Mouse (Mus musculus): ENCODE results near the gene Slc5a2. TPM values are rescaled to one million over a fixed set of nuclear protein-coding genes. Genes with fewer than 3 reads are reported as not detected.
A peak's percentile ranks its signal among the peaks of the same experiment; 100 is the strongest.

Slc5a2 gene
- polyA plus RNA-seq, 1 experiment: not detected

DNA sequence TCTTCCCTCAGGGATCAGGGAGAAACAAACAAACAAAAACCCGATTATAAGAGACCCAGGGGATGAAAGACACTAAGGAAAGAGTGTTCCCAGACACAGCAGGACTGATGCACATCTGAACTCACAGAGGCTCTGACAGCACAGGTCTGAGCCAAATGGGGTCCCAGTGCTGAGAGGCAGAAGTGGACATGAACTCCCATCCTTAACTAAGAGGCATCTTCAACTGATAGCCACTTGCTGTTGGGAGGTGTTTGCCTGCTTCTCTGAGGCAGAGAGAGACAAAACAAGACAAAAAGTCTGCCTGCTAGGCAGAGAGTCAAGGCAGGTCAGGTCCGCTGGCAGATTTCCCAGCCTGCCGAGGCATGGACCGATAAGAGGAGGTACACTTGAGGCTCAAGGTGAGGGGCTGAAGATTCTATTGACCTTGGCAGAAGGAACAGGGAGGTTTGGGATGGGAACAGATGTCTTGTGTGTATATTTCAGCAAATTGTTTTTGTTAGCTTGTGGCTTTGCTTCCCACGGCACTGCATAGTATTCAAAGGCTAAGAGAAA, 8.6 kb upstream of the Slc5a2 start:
- Histone ChIP-seq H3K4me3 (no peak overlapping the region), H3K79me2 (ENCODE audit: control insufficient read depth, insufficient read depth) (no peaks in the 10 kb centered on the region), H3K4me2 (ENCODE audit: low read depth) (peak overlapping the region; percentile 25), H3K27me3 (ENCODE audit: control insufficient read depth, insufficient read depth, insufficient read length) (no peaks in the 10 kb centered on the region), H3ac (ENCODE audit: control insufficient read depth, insufficient read length) (no peak overlapping the region), H3K36me3 (ENCODE audit: control insufficient read depth, insufficient read depth) (peaks cover 16% of the 10 kb centered on the region)
- TF ChIP-seq E2F4 (IDR thresholded peaks at IDR 0.05; ENCODE audit: insufficient read depth) (no peak), MYOG (IDR thresholded peaks at IDR 0.05; ENCODE audit: control insufficient read depth in 1 of 3, insufficient read depth in 1 of 3, insufficient read length in 2 of 3, low read depth in 2 of 3) (no peak), POLR2AphosphoS2 (IDR thresholded peaks at IDR 0.05; ENCODE audit: insufficient read length, low read depth) (no peak), MAX (IDR thresholded peaks at IDR 0.05; ENCODE audit: low read depth) (no peak), TCF3 (IDR thresholded peaks at IDR 0.05; ENCODE audit: insufficient read length, low read depth) (no peak), REST (IDR thresholded peaks at IDR 0.05; ENCODE audit: insufficient read depth, insufficient read length) (no peak), MYOD1 (IDR thresholded peaks at IDR 0.05; ENCODE audit: control insufficient read depth in 1 of 3, insufficient read length in 2 of 3, low read depth in 2 of 3) (no peak), USF1 (IDR thresholded peaks at IDR 0.05; ENCODE audit: low read depth) (no peak), POLR2A (IDR thresholded peaks at IDR 0.05; ENCODE audit: insufficient read length, low read depth) (no peak), CEBPB (IDR thresholded peaks at IDR 0.05; ENCODE audit: insufficient read depth, poor library complexity, severe bottlenecking) (no peak), SRF (IDR thresholded peaks at IDR 0.05; ENCODE audit: control insufficient read depth, insufficient read length, low read depth) (no peak), TCF12 (IDR thresholded peaks at IDR 0.05; ENCODE audit: insufficient read depth, poor library complexity, severe bottlenecking) (no peak)

GRCm38 (mm10) chr7:128266056-128266455, 599 bp downstream of the Slc5a2 start:
- no peaks in the 10 kb centered on the region for H3K27me3 ChIP-seq (ENCODE audit: control insufficient read depth, insufficient read depth, insufficient read length)
- no peak overlapping the region for H3ac ChIP-seq (ENCODE audit: control insufficient read depth, insufficient read length)
- TF ChIP-seq CEBPB (IDR thresholded peaks at IDR 0.05; ENCODE audit: insufficient read depth, poor library complexity, severe bottlenecking) (no peak), SRF (IDR thresholded peaks at IDR 0.05; ENCODE audit: control insufficient read depth, insufficient read length, low read depth) (no peak), MYOG (IDR thresholded peaks at IDR 0.05; ENCODE audit: control insufficient read depth in 1 of 3, insufficient read depth in 1 of 3, insufficient read length in 2 of 3, low read depth in 2 of 3) (no peak), TCF3 (IDR thresholded peaks at IDR 0.05; ENCODE audit: insufficient read length, low read depth) (no peak), E2F4 (IDR thresholded peaks at IDR 0.05; ENCODE audit: insufficient read depth) (no peak), USF1 (IDR thresholded peaks at IDR 0.05; ENCODE audit: low read depth) (no peak), MAX (IDR thresholded peaks at IDR 0.05; ENCODE audit: low read depth) (no peak), REST (IDR thresholded peaks at IDR 0.05; ENCODE audit: insufficient read depth, insufficient read length) (no peak), MYOD1 (IDR thresholded peaks at IDR 0.05; ENCODE audit: control insufficient read depth in 1 of 3, insufficient read length in 2 of 3, low read depth in 2 of 3) (no peak), POLR2A (IDR thresholded peaks at IDR 0.05; ENCODE audit: insufficient read length, low read depth) (no peak), TCF12 (IDR thresholded peaks at IDR 0.05; ENCODE audit: insufficient read depth, poor library complexity, severe bottlenecking) (no peak), POLR2AphosphoS2 (IDR thresholded peaks at IDR 0.05; ENCODE audit: insufficient read length, low read depth) (no peak)

GRCm38 (mm10) chr7:128267391-128267790, 1.9 kb downstream of the Slc5a2 start:
- no peaks in the 10 kb centered on the region for H3K79me2 ChIP-seq (ENCODE audit: control insufficient read depth, insufficient read depth)
- H3K4me3 ChIP-seq: no peak overlapping the region
- no peaks in the 10 kb centered on the region for H3K36me3 ChIP-seq (ENCODE audit: control insufficient read depth, insufficient read depth)
- no peak overlapping the region for H3ac ChIP-seq (ENCODE audit: control insufficient read depth, insufficient read length)
- H3K4me2 ChIP-seq (ENCODE audit: low read depth): no peak overlapping the region
- H3K27me3 ChIP-seq (ENCODE audit: control insufficient read depth, insufficient read depth, insufficient read length): no peaks in the 10 kb centered on the region
- no peak for TF ChIP-seq MYOG (IDR thresholded peaks at IDR 0.05; ENCODE audit: control insufficient read depth in 1 of 3, insufficient read depth in 1 of 3, insufficient read length in 2 of 3, low read depth in 2 of 3)
- TF ChIP-seq POLR2A (IDR thresholded peaks at IDR 0.05; ENCODE audit: insufficient read length, low read depth): no peak
- TF ChIP-seq CEBPB (IDR thresholded peaks at IDR 0.05; ENCODE audit: insufficient read depth, poor library complexity, severe bottlenecking): no peak
- no peak for TF ChIP-seq TCF3 (IDR thresholded peaks at IDR 0.05; ENCODE audit: insufficient read length, low read depth)
- no peak for TF ChIP-seq SRF (IDR thresholded peaks at IDR 0.05; ENCODE audit: control insufficient read depth, insufficient read length, low read depth)
- TF ChIP-seq MAX (IDR thresholded peaks at IDR 0.05; ENCODE audit: low read depth): no peak

More at GRCm38 (mm10) chr7:128266056-128266455, 599 bp downstream of the Slc5a2 start:
- Histone ChIP-seq H3K4me2 (ENCODE audit: low read depth) (no peak overlapping the region), H3K79me2 (ENCODE audit: control insufficient read depth, insufficient read depth) (no peaks in the 10 kb centered on the region), H3K4me3 (no peak overlapping the region), H3K36me3 (ENCODE audit: control insufficient read depth, insufficient read depth) (no peaks in the 10 kb centered on the region)

DNA sequence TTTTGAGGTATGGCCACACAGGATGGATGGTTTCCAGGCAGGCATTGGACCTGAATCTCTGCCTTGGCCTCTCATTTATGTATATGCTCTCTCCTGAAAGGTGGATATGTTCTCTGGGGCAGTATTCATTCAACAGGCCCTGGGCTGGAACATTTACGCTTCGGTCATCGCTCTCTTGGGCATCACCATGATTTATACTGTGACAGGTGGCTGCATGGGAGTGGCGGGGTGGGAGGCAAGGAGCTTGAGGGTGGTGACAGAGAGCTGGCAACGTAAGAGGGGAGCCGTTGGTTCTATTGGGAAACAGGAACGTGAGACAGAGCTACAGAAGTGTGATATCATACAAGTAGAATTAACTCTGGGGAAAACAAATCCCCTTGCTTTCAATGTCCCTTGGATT, 2.4 kb downstream of the Slc5a2 start:
- TF ChIP-seq TCF3 (IDR thresholded peaks at IDR 0.05; ENCODE audit: insufficient read length, low read depth) (no peak), MYOG (IDR thresholded peaks at IDR 0.05; ENCODE audit: control insufficient read depth in 1 of 3, insufficient read depth in 1 of 3, insufficient read length in 2 of 3, low read depth in 2 of 3) (peak in 1 of 3 experiments; percentile 62), CEBPB (IDR thresholded peaks at IDR 0.05; ENCODE audit: insufficient read depth, poor library complexity, severe bottlenecking) (no peak), REST (IDR thresholded peaks at IDR 0.05; ENCODE audit: insufficient read depth, insufficient read length) (no peak), POLR2AphosphoS2 (IDR thresholded peaks at IDR 0.05; ENCODE audit: insufficient read length, low read depth) (no peak), USF1 (IDR thresholded peaks at IDR 0.05; ENCODE audit: low read depth) (no peak), SRF (IDR thresholded peaks at IDR 0.05; ENCODE audit: control insufficient read depth, insufficient read length, low read depth) (no peak), POLR2A (IDR thresholded peaks at IDR 0.05; ENCODE audit: insufficient read length, low read depth) (no peak), E2F4 (IDR thresholded peaks at IDR 0.05; ENCODE audit: insufficient read depth) (no peak), MAX (IDR thresholded peaks at IDR 0.05; ENCODE audit: low read depth) (no peak), MYOD1 (IDR thresholded peaks at IDR 0.05; ENCODE audit: control insufficient read depth in 1 of 3, insufficient read length in 2 of 3, low read depth in 2 of 3) (peak; percentile 47 to 98 (median 94)), TCF12 (IDR thresholded peaks at IDR 0.05; ENCODE audit: insufficient read depth, poor library complexity, severe bottlenecking) (peak; percentile 27)
- H3ac ChIP-seq (ENCODE audit: control insufficient read depth, insufficient read length): no peak overlapping the region

More for the DNA sequence above, 2.4 kb downstream of the Slc5a2 start:
- no peak overlapping the region for H3K4me3 ChIP-seq
- H3K27me3 ChIP-seq (ENCODE audit: control insufficient read depth, insufficient read depth, insufficient read length): no peaks in the 10 kb centered on the region
- no peaks in the 10 kb centered on the region for H3K79me2 ChIP-seq (ENCODE audit: control insufficient read depth, insufficient read depth)
- H3K36me3 ChIP-seq (ENCODE audit: control insufficient read depth, insufficient read depth): no peaks in the 10 kb centered on the region
- no peak overlapping the region for H3K4me2 ChIP-seq (ENCODE audit: low read depth)

Measured in myocyte (in vitro differentiated cells).